Mouse (Mus musculus) forebrain, embryonic 10.5 days (tissue): ENCODE measurements around the gene Zyg11a. TPM values are rescaled to one million over a fixed set of nuclear protein-coding genes. Genes with fewer than 3 reads are reported as not detected.

Experiments
- polyA plus RNA-seq: library from polyadenylated mRNA; unstranded; fragments of >200 nt; fragmentation: Nextera tagmentation; extraction: Ambion mirVana; gene quantifications from 2 replicates; pipeline ENCODE4 v1.2.1, GENCODE M21; 2016

Gene Zyg11a
- polyA plus RNA-seq, 1 experiment from 2014 or later = not detected

Other genes with a start within 250 kb of the Zyg11a start
- gene Slc1a7, start 249.7 kb downstream of the Zyg11a start, polyA plus RNA-seq = 0.06 TPM in 1 of 2 replicates, not detected in the other
- 0.10 and 0.22 TPM in 2 replicates for gene Podn, start 121.6 kb downstream of the Zyg11a start, polyA plus RNA-seq
- 187 and 190 TPM in 2 replicates for gene Scp2, start 73.0 kb downstream of the Zyg11a start, polyA plus RNA-seq
- 22.8 and 23.6 TPM in 2 replicates for gene Echdc2, start 52.6 kb downstream of the Zyg11a start, polyA plus RNA-seq
- gene Zyg11b, start 83.0 kb upstream of the Zyg11a start, polyA plus RNA-seq = 13.5 and 13.9 TPM in 2 replicates
- 73.6 and 79.3 TPM in 2 replicates for gene Coa7, start 110.1 kb upstream of the Zyg11a start, polyA plus RNA-seq
- gene Shisal2a, start 165.3 kb upstream of the Zyg11a start, polyA plus RNA-seq = 1.7 and 1.8 TPM in 2 replicates
- gene Gpx7, start 188.9 kb upstream of the Zyg11a start, polyA plus RNA-seq = 30.5 and 34.8 TPM in 2 replicates
- gene Tut4, start 241.4 kb upstream of the Zyg11a start, polyA plus RNA-seq = 83.3 and 85.1 TPM in 2 replicates